Mouse (Mus musculus) MEL (cell line): ENCODE results near the gene Csde1. TPM values are rescaled to one million over a fixed set of nuclear protein-coding genes. Genes with fewer than 3 reads are reported as not detected.

Source experiments
- DNase-seq: peaks from one replicate; pipeline ENCODE4 v3.0.0; 2011; ENCODE audit warnings: low read depth, low spot score
- H3K27ac ChIP-seq: 2 replicates; pipeline ENCODE4 v1.5.1; 2012; ENCODE audit warnings: low read depth, mild to moderate bottlenecking, control low read depth, low read length, moderate library complexity; ENCODE audit not compliant: control insufficient read depth
- H3K27me3 ChIP-seq, 2 experiments: fragments of 150-350 bp in 1 of 2; sonication (generic) in 1 of 2; 2 replicates each; pipeline ENCODE4 v1.6.1; 2012; ENCODE audit warnings: low read length in 2 of 2, mild to moderate bottlenecking in 2 of 2, improper control_type of control experiment in 1 of 2, moderate library complexity in 1 of 2; ENCODE audit not compliant: insufficient read depth in 2 of 2, control insufficient read depth in 1 of 2
- H3K36me3 ChIP-seq, 2 experiments: 2 replicates each; pipeline ENCODE4 v1.6.1; 2012 to 2014; ENCODE audit warnings: low read length in 2 of 2, improper control_type of control experiment in 1 of 2, inconsistent platforms in 1 of 2, mild to moderate bottlenecking in 1 of 2; ENCODE audit not compliant: insufficient read depth in 2 of 2, control insufficient read depth in 1 of 2
- H3K4me1 ChIP-seq, 2 experiments: fragments of 150-350 bp in 1 of 2; sonication (generic) in 1 of 2; 2 replicates each; pipeline ENCODE4 v1.6.1; 2012; ENCODE audit warnings: low read length in 2 of 2, improper control_type of control experiment in 1 of 2, mild to moderate bottlenecking in 1 of 2; ENCODE audit not compliant: insufficient read depth in 2 of 2, control insufficient read depth in 1 of 2
- H3K4me3 ChIP-seq, 2 experiments: fragments of 150-350 bp in 1 of 2; sonication (generic) in 1 of 2; 2 replicates each; pipeline ENCODE4 v1.5.1; 2012; ENCODE audit warnings: low read depth in 2 of 2, low read length in 2 of 2, mild to moderate bottlenecking in 2 of 2, moderate library complexity in 2 of 2, control low read depth in 1 of 2, improper control_type of control experiment in 1 of 2; ENCODE audit not compliant: control insufficient read depth in 1 of 2, insufficient read depth in 1 of 2
- H3K79me2 ChIP-seq: 2 replicates; pipeline ENCODE4 v1.6.1; 2012; ENCODE audit warnings: mild to moderate bottlenecking, low read length, moderate library complexity; ENCODE audit not compliant: control insufficient read depth, poor library complexity, insufficient read depth
- H3K9ac ChIP-seq: 2 replicates; pipeline ENCODE4 v1.6.1; 2012; ENCODE audit warnings: low read depth, mild to moderate bottlenecking, control low read depth, low read length, moderate library complexity; ENCODE audit not compliant: control insufficient read depth, poor library complexity, severe bottlenecking
- H3K9me3 ChIP-seq: fragments of 150-350 bp; sonication (generic); replicated peaks from 2 replicates; pipeline ENCODE4 v1.6.1; 2012; ENCODE audit warnings: mild to moderate bottlenecking, low read length, improper control_type of control experiment, moderate library complexity; ENCODE audit not compliant: insufficient read depth
- BHLHE40 ChIP-seq: IDR thresholded peaks from 2 replicates; pipeline ENCODE4 v1.6.1; 2012; ENCODE audit warnings: low read depth, mild to moderate bottlenecking, inconsistent platforms, low read length, improper control_type of control experiment, borderline replicate concordance
- CTCF ChIP-seq, 3 experiments: IDR thresholded peaks in 2 of 3; conservative IDR thresholded peaks in 1 of 3; 2 replicates each; pipeline ENCODE4 v1.5.1; 2011 to 2012; ENCODE audit warnings: low read length in 3 of 3, low read depth in 2 of 3, mild to moderate bottlenecking in 2 of 3, improper control_type of control experiment in 1 of 3, inconsistent platforms in 1 of 3, mixed read lengths in 1 of 3, moderate library complexity in 1 of 3; ENCODE audit not compliant: control insufficient read depth in 1 of 3, insufficient read depth in 1 of 3, poor library complexity in 1 of 3, severe bottlenecking in 1 of 3
- E2F4 ChIP-seq: IDR thresholded peaks from 2 replicates; pipeline ENCODE4 v1.6.1; 2011; ENCODE audit warnings: low read depth, low read length, improper control_type of control experiment, borderline replicate concordance
- ELF1 ChIP-seq: IDR thresholded peaks from 2 replicates; pipeline ENCODE4 v1.6.1; 2014; ENCODE audit warnings: low read depth, mild to moderate bottlenecking, inconsistent platforms, low read length, improper control_type of control experiment, moderate library complexity
- EP300 ChIP-seq, 2 experiments: IDR thresholded peaks; 2 replicates each; pipeline ENCODE4 v1.6.1; 2011; ENCODE audit warnings: improper control_type of control experiment in 2 of 2, low read length in 2 of 2, low read depth in 1 of 2, mild to moderate bottlenecking in 1 of 2
- ETS1 ChIP-seq: IDR thresholded peaks from 2 replicates; pipeline ENCODE4 v1.6.1; 2012; ENCODE audit warnings: low read depth, mild to moderate bottlenecking, inconsistent platforms, low read length, improper control_type of control experiment, moderate library complexity
- GABPA ChIP-seq: IDR thresholded peaks from 2 replicates; pipeline ENCODE4 v1.6.1; 2012; ENCODE audit warnings: low read depth, mild to moderate bottlenecking, inconsistent platforms, low read length, improper control_type of control experiment, moderate library complexity
- GATA1 ChIP-seq: IDR thresholded peaks from 2 replicates; pipeline ENCODE4 v1.6.1; 2011; ENCODE audit warnings: low read depth, low read length, improper control_type of control experiment
- HCFC1 ChIP-seq: IDR thresholded peaks from 2 replicates; pipeline ENCODE4 v1.6.1; 2012; ENCODE audit warnings: low read depth, mild to moderate bottlenecking, inconsistent platforms, low read length, improper control_type of control experiment, moderate library complexity
- KAT2A ChIP-seq: conservative IDR thresholded peaks from 2 replicates; pipeline ENCODE4 v1.6.1; 2012; ENCODE audit warnings: low read depth, low read length, improper control_type of control experiment, inconsistent platforms
- MAFK ChIP-seq: IDR thresholded peaks from 2 replicates; pipeline ENCODE4 v1.6.1; 2011; ENCODE audit warnings: low read depth, mild to moderate bottlenecking, low read length, improper control_type of control experiment, borderline replicate concordance
- MEF2A ChIP-seq: IDR thresholded peaks from 2 replicates; pipeline ENCODE4 v1.6.1; 2014; ENCODE audit warnings: low read depth, mild to moderate bottlenecking, inconsistent platforms, low read length, improper control_type of control experiment; ENCODE audit not compliant: poor library complexity, insufficient replicate concordance, severe bottlenecking; ENCODE audit errors: extremely low read depth
- MXI1 ChIP-seq: IDR thresholded peaks from 2 replicates; pipeline ENCODE4 v1.6.1; 2011; ENCODE audit warnings: mild to moderate bottlenecking, low read depth, low read length, improper control_type of control experiment
- MYB ChIP-seq: IDR thresholded peaks from 2 replicates; pipeline ENCODE4 v1.6.1; 2011; ENCODE audit warnings: mild to moderate bottlenecking, low read depth, low read length, improper control_type of control experiment
- MYC ChIP-seq: IDR thresholded peaks from 2 replicates; pipeline ENCODE4 v1.6.1; 2011; ENCODE audit warnings: low read depth, mild to moderate bottlenecking, low read length, improper control_type of control experiment, moderate library complexity
- NELFE ChIP-seq: IDR thresholded peaks from 2 replicates; pipeline ENCODE4 v1.6.1; 2011; ENCODE audit warnings: low read depth, low read length, improper control_type of control experiment
- NRF1 ChIP-seq: IDR thresholded peaks from 2 replicates; pipeline ENCODE4 v1.6.1; 2014; ENCODE audit warnings: low read depth, mild to moderate bottlenecking, inconsistent platforms, low read length, improper control_type of control experiment, moderate library complexity; ENCODE audit not compliant: poor library complexity, insufficient read depth, severe bottlenecking
- POLR2A ChIP-seq, 2 experiments: IDR thresholded peaks; 2 replicates each; pipeline ENCODE4 v1.6.1; 2011 to 2012; ENCODE audit warnings: low read length in 2 of 2, mild to moderate bottlenecking in 2 of 2, control low read depth in 1 of 2, improper control_type of control experiment in 1 of 2, low read depth in 1 of 2, moderate library complexity in 1 of 2; ENCODE audit not compliant: control insufficient read depth in 1 of 2, insufficient read depth in 1 of 2, poor library complexity in 1 of 2
- POLR2AphosphoS5 ChIP-seq: IDR thresholded peaks from 2 replicates; pipeline ENCODE4 v1.6.1; 2012; ENCODE audit warnings: low read depth, borderline replicate concordance, mild to moderate bottlenecking, inconsistent platforms, low read length, moderate library complexity, mixed read lengths
- RAD21 ChIP-seq: IDR thresholded peaks from 2 replicates; pipeline ENCODE4 v1.6.1; 2011; ENCODE audit warnings: mild to moderate bottlenecking, low read depth, low read length, improper control_type of control experiment
- RCOR1 ChIP-seq: IDR thresholded peaks from 2 replicates; pipeline ENCODE4 v1.6.1; 2012; ENCODE audit warnings: low read depth, mild to moderate bottlenecking, inconsistent platforms, low read length, improper control_type of control experiment
- SMC3 ChIP-seq: IDR thresholded peaks from 2 replicates; pipeline ENCODE4 v1.6.1; 2011; ENCODE audit warnings: low read depth, low read length, improper control_type of control experiment
- TBP ChIP-seq: IDR thresholded peaks from 2 replicates; pipeline ENCODE4 v1.8.0; 2011; ENCODE audit warnings: low read depth, low read length, improper control_type of control experiment
- UBTF ChIP-seq: IDR thresholded peaks from 2 replicates; pipeline ENCODE4 v1.6.1; 2012; ENCODE audit warnings: low read depth, mild to moderate bottlenecking, inconsistent platforms, low read length, improper control_type of control experiment, moderate library complexity, borderline replicate concordance; ENCODE audit not compliant: insufficient read depth
- USF1 ChIP-seq: IDR thresholded peaks from 2 replicates; pipeline ENCODE4 v1.6.1; 2014; ENCODE audit warnings: low read depth, mild to moderate bottlenecking, inconsistent platforms, low read length, improper control_type of control experiment, moderate library complexity
- USF2 ChIP-seq, 2 experiments: IDR thresholded peaks; 2 replicates each; pipeline ENCODE4 v1.6.1; 2011 to 2012; ENCODE audit warnings: improper control_type of control experiment in 2 of 2, low read length in 2 of 2, borderline replicate concordance in 1 of 2, inconsistent platforms in 1 of 2, low read depth in 1 of 2, mild to moderate bottlenecking in 1 of 2; ENCODE audit not compliant: insufficient read depth in 1 of 2
- ZC3H11A ChIP-seq: IDR thresholded peaks from 2 replicates; pipeline ENCODE4 v1.6.1; 2012; ENCODE audit warnings: low read depth, mild to moderate bottlenecking, inconsistent platforms, low read length, improper control_type of control experiment
- polyA plus RNA-seq, 2 experiments: library from polyadenylated mRNA; stranded (reverse) in 1 of 2; unstranded in 1 of 2; fragments of >175 nt in 1 of 2; fragments of >200 nt in 1 of 2; gene quantifications; 2 replicates each; pipeline versions ENCODE4 v1.2.1 to v1.2.4; 2012; ENCODE audit warnings: low replicate concordance in 2 of 2, low read depth in 1 of 2; ENCODE audit not compliant: insufficient read length in 2 of 2, insufficient read depth in 1 of 2, missing spikeins in 1 of 2
- total RNA-seq: library from RNA; depleted of rRNA; stranded (reverse); fragments of 300-350 nt; gene quantifications from 2 replicates; pipeline ENCODE4 v1.2.3, GENCODE M21; 2012

The Csde1 gene
- total and polyA plus RNA-seq, 3 experiments: 142 to 202 (median 189) TPM

DNA sequence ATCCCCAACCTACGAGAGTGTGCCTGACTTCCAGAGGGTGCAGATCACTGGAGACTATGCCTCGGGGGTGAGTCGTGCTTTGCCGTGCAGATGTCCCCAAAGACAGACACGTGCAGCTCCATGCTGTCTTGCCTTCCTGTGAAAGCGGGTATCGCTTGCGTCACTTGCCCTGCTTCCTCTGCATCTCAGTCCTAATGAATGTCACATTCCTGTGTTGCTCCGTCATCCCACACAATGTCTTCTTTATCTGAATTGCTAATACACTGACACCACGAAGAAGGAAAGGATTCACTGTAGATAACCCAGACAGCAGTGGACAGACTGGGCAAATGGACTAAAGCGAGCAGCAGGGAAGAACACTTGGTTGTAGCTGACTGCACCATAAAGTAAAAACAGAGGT, 60.8 kb downstream of the Csde1 start:
- H3K27me3 ChIP-seq: peaks cover 2 to 7% of the 10 kb centered on the region in 2 experiments; a peak in 2 of 4 replicates
- H3K4me3 ChIP-seq: no peak overlapping the region
- no peaks in the 10 kb centered on the region for H3K4me1 ChIP-seq
- H3K36me3 ChIP-seq: no peaks in the 10 kb centered on the region
- no peaks in the 10 kb centered on the region for H3K9me3 ChIP-seq
- no peak for TF ChIP-seq GABPA
- no peak for TF ChIP-seq TBP
- TF ChIP-seq RAD21: no peak
- TF ChIP-seq ELF1: no peak
- no peak for TF ChIP-seq GATA1
- TF ChIP-seq UBTF: no peak
- no peak for TF ChIP-seq MEF2A
- no peak for TF ChIP-seq POLR2AphosphoS5
- no peak for TF ChIP-seq NRF1
- no peak for TF ChIP-seq SMC3
- TF ChIP-seq MAFK: no peak
- TF ChIP-seq RCOR1: no peak
- TF ChIP-seq USF1: no peak
- no peak for TF ChIP-seq E2F4
- TF ChIP-seq NELFE: no peak
- no peak for TF ChIP-seq HCFC1
- no peak for TF ChIP-seq CTCF (IDR thresholded peaks at IDR 0.05 in 2 of 3, conservative IDR thresholded peaks at IDR 0.05 in 1 of 3; ENCODE audit: control insufficient read depth in 1 of 3, insufficient read depth in 1 of 3, low read depth in 2 of 3, low read length in 3 of 3, poor library complexity in 1 of 3, severe bottlenecking in 1 of 3)
- no peak for TF ChIP-seq MYC
- no peak for TF ChIP-seq ETS1
- TF ChIP-seq EP300 (IDR thresholded peaks at IDR 0.05; ENCODE audit: low read depth in 1 of 2, low read length in 2 of 2): no peak
- H3K27ac ChIP-seq: no peak overlapping the region
- H3K9ac ChIP-seq: no peak overlapping the region
- DNase-seq: no peak
- no peaks in the 10 kb centered on the region for H3K79me2 ChIP-seq

GRCm38 (mm10) chr3:103081861-103082453, 61.7 kb downstream of the Csde1 start:
- Histone ChIP-seq H3K9ac (no peak overlapping the region), H3K27me3 (peaks cover 4 to 7% of the 10 kb centered on the region in 2 experiments; a peak in 2 of 4 replicates), H3K4me1 (no peaks in the 10 kb centered on the region), H3K36me3 (no peaks in the 10 kb centered on the region), H3K79me2 (no peaks in the 10 kb centered on the region), H3K27ac (no peak overlapping the region), H3K9me3 (no peaks in the 10 kb centered on the region), H3K4me3 (no peak overlapping the region)
- DNase-seq: no peak
- no peak for TF ChIP-seq NRF1
- TF ChIP-seq MYB: no peak
- no peak for TF ChIP-seq ETS1
- no peak for TF ChIP-seq ELF1
- no peak for TF ChIP-seq CTCF (IDR thresholded peaks at IDR 0.05 in 2 of 3, conservative IDR thresholded peaks at IDR 0.05 in 1 of 3; ENCODE audit: control insufficient read depth in 1 of 3, insufficient read depth in 1 of 3, low read depth in 2 of 3, low read length in 3 of 3, poor library complexity in 1 of 3, severe bottlenecking in 1 of 3)
- TF ChIP-seq MYC: no peak
- no peak for TF ChIP-seq MAFK
- no peak for TF ChIP-seq HCFC1
- TF ChIP-seq TBP: no peak
- TF ChIP-seq MXI1: no peak
- no peak for TF ChIP-seq ZC3H11A
- TF ChIP-seq GATA1: no peak
- TF ChIP-seq USF2 (IDR thresholded peaks at IDR 0.05; ENCODE audit: borderline replicate concordance in 1 of 2, insufficient read depth in 1 of 2, low read depth in 1 of 2, low read length in 2 of 2): no peak
- no peak for TF ChIP-seq USF1
- TF ChIP-seq POLR2A (IDR thresholded peaks at IDR 0.05; ENCODE audit: control insufficient read depth in 1 of 2, insufficient read depth in 1 of 2, low read depth in 1 of 2, low read length in 2 of 2, poor library complexity in 1 of 2): no peak
- no peak for TF ChIP-seq KAT2A
- no peak for TF ChIP-seq RAD21
- no peak for TF ChIP-seq EP300 (IDR thresholded peaks at IDR 0.05; ENCODE audit: low read depth in 1 of 2, low read length in 2 of 2)
- TF ChIP-seq BHLHE40: no peak
- TF ChIP-seq SMC3: no peak
